Mouse (Mus musculus) layer of hippocampus, adult 9-11 months (tissue): ENCODE measurements at regions not wholly inside any gene's neighbourhood (a gene's known extent, or its start where the extent isn't known, plus 50 kb on each side); places are given as distances from the start of the nearest gene placed in this dataset.

Source experiments
- DNase-seq: peaks from one replicate; pipeline ENCODE4 v3.0.0; 2022

DNA sequence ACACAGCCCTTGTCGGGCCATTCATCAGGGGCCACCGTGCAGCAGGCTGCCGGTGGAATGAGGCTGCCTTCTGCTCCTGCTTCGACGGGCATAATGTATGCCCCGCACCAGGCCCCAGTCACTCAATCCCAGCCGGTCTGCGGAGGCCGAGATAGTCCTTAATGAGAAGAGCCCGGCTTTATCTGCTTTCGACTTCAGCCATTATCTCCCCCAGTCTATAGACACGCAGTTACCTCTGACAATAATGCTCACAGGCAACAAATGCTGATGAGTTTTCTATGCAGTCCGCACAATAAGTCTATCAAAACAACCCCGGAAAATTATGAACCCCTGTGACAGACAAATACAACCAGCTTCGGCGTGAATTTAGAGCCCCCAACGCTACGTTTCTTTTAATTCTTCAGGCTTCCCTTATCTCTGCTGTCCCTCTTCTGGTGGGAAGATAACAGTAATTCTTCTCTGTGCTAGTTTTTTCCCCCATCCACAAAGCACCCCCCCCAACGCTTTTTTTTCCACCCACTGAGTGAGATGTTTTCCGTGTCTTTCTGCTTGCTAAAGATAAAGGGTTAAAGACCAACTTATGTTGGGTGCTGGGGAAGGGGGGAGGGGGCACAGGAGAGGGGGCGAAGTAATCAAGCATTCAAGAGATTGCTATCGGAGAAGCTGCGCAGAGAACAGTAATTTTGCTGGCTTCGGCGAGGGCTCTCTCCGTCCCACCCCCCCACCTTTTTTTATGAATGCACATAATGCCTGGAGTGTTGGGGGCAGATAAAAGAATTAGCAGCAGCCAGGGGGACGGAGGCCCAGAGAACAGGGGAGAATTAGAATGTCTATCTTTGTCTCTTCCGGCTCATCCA is 117.8 kb downstream of the Mrm1 start:
- no peak for DNase-seq

- peak; percentile 84 for DNase-seq
These were observed 121.8 kb downstream of the Mrm1 start for GRCm38 (mm10) chr11:84697521-84697920.

DNA sequence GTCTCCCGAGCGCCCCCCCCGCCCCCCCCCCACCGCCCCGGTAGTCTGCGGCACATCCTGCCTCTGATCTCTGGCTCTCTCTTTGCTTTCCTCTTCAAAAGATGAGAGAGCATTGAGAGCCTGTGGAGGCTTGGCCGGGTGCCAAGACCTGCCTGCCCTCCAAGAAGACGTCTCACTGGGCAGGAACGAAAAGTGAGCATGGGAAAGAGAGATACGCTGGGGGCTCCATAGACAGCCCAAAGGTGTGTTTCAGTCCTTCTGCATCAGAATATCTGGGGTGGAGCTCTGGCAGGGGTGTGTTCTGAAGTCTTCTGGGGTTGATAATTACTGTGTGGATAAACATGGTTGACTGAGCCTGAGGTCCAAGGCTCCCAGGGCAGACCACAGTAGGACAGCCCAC is 126.7 kb downstream of the Mrm1 start:
- DNase-seq = no peak

DNA sequence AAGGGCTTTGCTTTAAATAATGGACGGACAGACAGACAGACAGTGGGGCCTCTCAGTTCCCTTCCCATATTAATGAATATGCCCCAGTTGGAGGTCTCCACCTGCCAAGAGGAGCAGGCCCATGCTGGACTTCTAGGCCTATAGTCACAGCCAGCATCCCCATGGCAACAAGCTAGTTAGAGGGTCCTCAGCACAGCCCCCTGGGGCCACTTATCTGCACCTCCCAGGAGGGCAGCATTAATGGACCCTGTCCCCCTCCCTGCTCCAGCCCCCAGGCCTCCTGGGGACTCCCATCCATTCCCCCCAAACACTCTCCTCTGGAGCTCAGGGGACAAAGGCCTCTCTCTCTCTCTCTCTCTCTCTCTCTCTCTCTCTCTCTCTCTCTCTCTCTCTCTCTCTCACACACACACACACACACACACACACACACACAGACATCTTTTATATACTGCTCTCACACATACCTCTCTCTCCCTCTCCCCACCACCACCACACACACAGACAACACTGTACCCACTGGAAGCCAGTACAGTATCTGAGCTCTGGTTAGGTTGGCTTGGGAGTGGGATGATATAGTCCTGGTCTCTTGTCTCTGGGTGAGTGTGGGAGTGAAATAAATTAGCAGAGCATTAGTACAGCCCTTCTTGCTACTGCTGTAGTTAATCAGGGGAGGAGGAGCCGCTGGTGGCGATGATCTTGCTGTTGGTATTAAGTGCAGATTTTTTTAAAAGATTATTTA is 127.7 kb downstream of the Mrm1 start:
- DNase-seq = no peak

DNA sequence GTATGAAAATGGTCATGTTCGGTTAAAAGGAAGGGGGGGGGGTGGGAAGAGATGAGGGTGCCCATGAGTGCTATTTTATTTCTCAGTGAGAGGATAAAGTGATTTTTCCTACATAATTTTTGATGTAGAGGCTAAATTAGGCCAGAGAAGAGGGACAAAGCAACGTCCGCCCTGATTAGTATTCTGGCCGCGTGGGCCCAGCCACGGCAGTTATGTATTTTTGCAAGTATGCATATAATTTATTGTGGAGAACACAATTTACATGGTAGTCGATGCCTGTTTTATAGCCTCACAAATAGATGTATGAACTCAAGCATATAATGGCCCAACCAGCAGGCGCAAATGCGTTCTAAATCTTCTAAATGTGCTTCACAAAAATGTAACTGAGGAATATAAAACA is 132.8 kb downstream of the Mrm1 start:
- no peak for DNase-seq

- no peak for DNase-seq
These were observed 135.0 kb downstream of the Mrm1 start for GRCm38 (mm10) chr11:84684325-84684724.

- DNase-seq = no peak
These were observed 136.4 kb downstream of the Mrm1 start for GRCm38 (mm10) chr11:84682931-84683330.

GRCm38 (mm10) chr11:84676377-84677078 is 142.8 kb downstream of the Mrm1 start:
- no peak for DNase-seq

GRCm38 (mm10) chr11:84672841-84673473 is 146.4 kb downstream of the Mrm1 start:
- no peak for DNase-seq

DNA sequence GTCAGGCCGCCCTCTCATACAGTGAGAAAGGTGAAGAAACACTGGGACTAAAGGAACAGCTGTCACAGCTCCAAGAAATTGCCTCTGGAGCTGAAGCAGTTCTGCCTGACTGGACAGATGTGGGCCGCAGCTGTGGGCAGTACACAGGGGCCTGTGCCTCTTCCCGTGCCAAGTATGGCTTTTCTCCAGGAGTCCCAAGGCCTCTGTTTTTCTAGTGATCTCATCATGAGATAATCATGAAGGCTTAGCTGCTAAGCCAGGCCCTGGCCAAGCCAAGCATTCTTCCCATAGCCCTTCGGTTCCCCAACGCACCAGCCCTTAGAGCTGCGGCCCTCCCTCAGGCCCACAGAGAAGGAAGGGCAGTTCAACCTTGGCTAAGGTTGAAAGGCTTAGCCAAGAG is 146.2 kb upstream of the Lhx1 start:
- DNase-seq = no peak

DNA sequence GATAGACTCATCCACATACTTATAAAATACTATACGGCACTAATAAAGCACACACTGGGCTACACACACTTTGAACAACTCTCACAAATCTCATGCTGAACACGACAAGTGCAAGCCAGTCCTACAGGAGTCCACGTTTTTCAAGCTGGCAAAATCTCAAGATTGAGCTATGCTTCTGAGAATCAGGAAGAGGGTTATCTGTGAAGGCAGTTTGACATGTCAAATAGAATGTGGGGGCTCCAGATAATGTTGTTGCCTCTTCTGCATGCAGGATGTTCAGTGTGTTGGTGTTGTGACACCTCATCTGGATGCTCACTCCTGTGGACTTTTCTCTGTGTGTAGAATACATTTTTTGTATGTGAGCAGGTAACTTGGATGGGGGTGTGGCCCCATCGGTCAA is 142.4 kb upstream of the Lhx1 start:
- DNase-seq = no peak

DNA sequence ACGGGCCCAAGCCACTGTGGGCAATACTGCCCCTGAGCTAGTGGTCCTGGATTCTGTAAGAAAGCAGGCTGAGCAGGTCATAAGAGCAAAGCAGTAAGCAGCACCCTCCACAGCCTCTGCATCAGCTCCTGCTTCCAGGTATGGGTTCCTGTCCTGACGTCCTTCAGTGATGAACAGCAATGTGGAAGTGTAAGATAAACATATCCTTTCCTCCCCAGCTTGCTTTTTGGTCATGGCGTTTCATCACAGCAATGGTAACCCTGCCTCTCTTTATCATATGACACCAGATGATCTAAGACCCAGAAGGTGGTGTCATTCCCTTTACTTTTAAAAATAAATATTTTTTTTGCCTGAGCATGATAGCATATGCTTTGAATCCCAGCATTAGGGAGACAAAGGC is 138.9 kb upstream of the Lhx1 start:
- DNase-seq = no peak

DNA sequence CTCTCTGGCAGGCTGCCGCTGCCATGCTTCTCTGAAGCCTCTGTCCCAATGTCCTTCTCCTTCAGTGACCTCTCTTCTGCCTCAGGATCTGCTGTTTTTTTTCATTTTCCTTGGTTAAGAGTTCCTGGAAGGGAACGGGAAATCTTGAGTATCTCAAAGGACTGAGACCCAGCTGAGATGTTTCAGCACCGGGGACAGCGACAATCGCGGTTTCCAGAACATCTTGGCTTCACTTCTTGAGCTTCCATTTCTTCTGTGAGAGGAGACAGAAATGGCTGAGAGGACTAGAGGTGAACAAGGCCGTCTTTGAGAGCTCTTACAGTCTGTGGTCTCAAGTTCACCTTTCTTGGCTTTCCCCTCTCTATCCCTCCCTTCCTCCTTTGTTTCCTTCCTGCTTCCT is 136.6 kb upstream of the Lhx1 start:
- no peak for DNase-seq

- no peak for DNase-seq
These were observed 135.5 kb upstream of the Lhx1 start for GRCm38 (mm10) chr11:84660877-84661276.

- no peak for DNase-seq
These were observed 134.1 kb upstream of the Lhx1 start for GRCm38 (mm10) chr11:84659370-84659937.

DNA sequence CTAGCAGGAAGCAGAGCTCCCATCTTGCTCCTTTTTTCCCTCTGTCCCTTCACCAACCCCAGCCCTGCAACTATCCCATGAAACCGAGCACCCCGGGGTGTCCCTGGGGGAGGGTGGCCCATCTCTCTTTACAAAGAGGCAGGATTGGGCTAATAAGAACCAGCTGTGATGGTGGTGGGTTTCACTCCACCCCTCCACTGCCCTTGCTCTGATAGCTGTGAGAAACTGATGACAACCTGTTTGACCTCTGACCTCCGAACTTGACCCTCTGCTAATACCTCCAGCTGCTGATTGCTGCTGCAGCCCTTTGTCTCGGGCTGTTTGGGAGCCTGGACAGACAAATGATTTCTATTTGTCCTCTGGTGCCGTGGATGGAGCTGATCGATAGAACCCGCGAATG is 128.1 kb upstream of the Lhx1 start:
- no peak for DNase-seq

DNA sequence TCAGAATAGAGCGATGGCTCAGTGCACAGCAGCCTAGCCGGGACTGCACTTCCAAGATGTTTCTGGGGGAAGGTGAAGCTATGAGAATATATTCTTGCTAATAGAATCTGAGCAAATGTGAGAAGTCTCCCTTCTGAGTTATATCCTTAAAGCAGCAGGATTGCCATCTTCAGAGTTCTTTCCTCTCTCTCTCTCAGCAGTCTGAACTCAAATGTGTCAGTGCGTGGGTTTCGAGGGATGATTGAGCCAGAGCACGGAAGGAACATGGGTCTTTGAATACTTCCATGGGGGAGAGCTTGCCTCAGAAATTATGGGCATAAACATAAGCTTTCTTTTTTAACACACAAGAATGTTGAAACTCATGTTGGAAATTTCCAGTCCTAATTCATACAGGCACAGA is 123.6 kb upstream of the Lhx1 start:
- no peak for DNase-seq

GRCm38 (mm10) chr11:84647104-84647503 is 121.8 kb upstream of the Lhx1 start:
- DNase-seq = no peak

DNA sequence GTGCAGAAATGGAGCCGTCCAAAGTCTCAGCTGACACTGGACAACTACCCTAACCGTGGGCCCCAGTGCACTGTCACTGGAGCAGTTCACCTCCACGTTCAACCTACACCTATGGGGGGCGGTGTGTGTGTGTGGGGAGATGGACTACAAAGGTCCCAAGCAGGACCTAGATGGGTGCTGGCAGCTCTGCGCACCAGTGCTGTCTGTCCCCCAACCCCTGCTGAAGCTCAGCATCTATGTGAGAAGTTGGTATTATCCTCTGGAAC is 117.7 kb upstream of the Lhx1 start:
- no peak for DNase-seq

GRCm38 (mm10) chr11:84642300-84643106 is 117.2 kb upstream of the Lhx1 start:
- no peak for DNase-seq

- no peak for DNase-seq
These were observed 116.3 kb upstream of the Lhx1 start for GRCm38 (mm10) chr11:84641601-84642000.

GRCm38 (mm10) chr11:84638353-84638752 is 113.0 kb upstream of the Lhx1 start:
- no peak for DNase-seq
